Mouse (Mus musculus) hindbrain, embryonic 16.5 days (tissue): Measurements from ENCODE around the gene Mapk10. TPM values are rescaled to one million over a fixed set of nuclear protein-coding genes. Genes with fewer than 3 reads are reported as not detected.

ENCODE experiments used
- ATAC-seq: fragments of 200-750 bp; cut with Nextera tagmentation; 2 replicates; pipeline ENCODE4 v1.8.0; 2017; ENCODE audit warnings: moderate TSS enrichment, moderate library complexity
- H3K27ac ChIP-seq: fragments of 300-500 bp; sonication (generic); 2 replicates; pipeline ENCODE4 v1.5.1; 2014; ENCODE audit warnings: low read depth, mild to moderate bottlenecking, control low read depth, low read length, moderate library complexity
- H3K27me3 ChIP-seq: fragments of 300-500 bp; sonication (generic); replicated peaks from 2 replicates; pipeline ENCODE4 v1.6.1; 2014; ENCODE audit warnings: low read length; ENCODE audit not compliant: control insufficient read depth, insufficient read depth
- H3K36me3 ChIP-seq: fragments of 300-500 bp; sonication (generic); 2 replicates; pipeline ENCODE4 v1.6.1; 2014; ENCODE audit warnings: mild to moderate bottlenecking, low read length, moderate library complexity, mixed read lengths; ENCODE audit not compliant: control insufficient read depth, insufficient read depth
- H3K4me1 ChIP-seq: fragments of 300-500 bp; sonication (generic); 2 replicates; pipeline ENCODE4 v1.6.1; 2014; ENCODE audit warnings: low read depth, low read length; ENCODE audit not compliant: control insufficient read depth, insufficient read depth
- H3K4me2 ChIP-seq: fragments of 300-500 bp; sonication (generic); 2 replicates; pipeline ENCODE4 v1.6.1; 2014; ENCODE audit warnings: mild to moderate bottlenecking, low read length, control low read depth, moderate library complexity
- H3K4me3 ChIP-seq: fragments of 300-500 bp; sonication (generic); 2 replicates; pipeline ENCODE4 v1.5.1; 2014; ENCODE audit warnings: mild to moderate bottlenecking, low read length, control low read depth, moderate library complexity
- H3K9ac ChIP-seq: fragments of 300-500 bp; sonication (generic); 2 replicates; pipeline ENCODE4 v1.6.1; 2014; ENCODE audit warnings: low read depth, mild to moderate bottlenecking, control low read depth, low read length, moderate library complexity
- H3K9me3 ChIP-seq: fragments of 300-500 bp; sonication (generic); 2 replicates; pipeline ENCODE4 v1.6.1; 2014; ENCODE audit warnings: mild to moderate bottlenecking, low read length, moderate library complexity; ENCODE audit not compliant: control insufficient read depth
- WGBS: fragments of 180-500 bp; shearing (Covaris S2); extraction: QIAGEN DNeasy Blood & Tissue Kit; methylation state at CpG from one replicate; pipeline ENCODE4 v1.1.7; 2014; 5-methylcytosine and 5-hydroxymethylcytosine counted together
- polyA plus RNA-seq: library from polyadenylated mRNA; unstranded; fragments of >200 nt; fragmentation: Nextera tagmentation; extraction: Ambion mirVana; gene quantifications from 2 replicates; pipeline ENCODE4 v1.2.1, GENCODE M21; 2015

Gene Mapk10
- polyA plus RNA-seq, 1 experiment from 2014 or later: 92.4 TPM

- Histone ChIP-seq H3K4me3 (no peak overlapping the region), H3K4me1 (peaks cover 12% of the 10 kb centered on the region), H3K27ac (peak overlapping the region; percentile 57; the same call in 1 of the 2 replicates), H3K36me3 (no peaks in the 10 kb centered on the region), H3K27me3 (no peaks in the 10 kb centered on the region), H3K4me2 (peak overlapping the region; percentile 9), H3K9me3 (no peaks in the 10 kb centered on the region), H3K9ac (no peak overlapping the region)
- 20% methylated on average over 5 of the region's 5 CpGs for WGBS
- ATAC-seq: peak; percentile 79
Measured at GRCm38 (mm10) chr5:103177010-103177409, 34.1 kb downstream of the Mapk10 start.

- H3K27ac ChIP-seq: no peak overlapping the region
- H3K9me3 ChIP-seq: no peaks in the 10 kb centered on the region
- no peaks in the 10 kb centered on the region for H3K27me3 ChIP-seq
- no peak overlapping the region for H3K9ac ChIP-seq
- H3K36me3 ChIP-seq: no peaks in the 10 kb centered on the region
- no peak for ATAC-seq
- no peak overlapping the region for H3K4me3 ChIP-seq
- 81% methylated on average over 7 of the region's 7 CpGs for WGBS
- peaks cover 12% of the 10 kb centered on the region for H3K4me1 ChIP-seq
- H3K4me2 ChIP-seq: no peak overlapping the region
Measured at GRCm38 (mm10) chr5:103175989-103176388, 35.1 kb downstream of the Mapk10 start.

GRCm38 (mm10) chr5:103174607-103175006 lies 36.5 kb downstream of the Mapk10 start:
- Histone ChIP-seq H3K4me2 (no peak overlapping the region), H3K27me3 (no peaks in the 10 kb centered on the region), H3K9me3 (no peaks in the 10 kb centered on the region), H3K9ac (no peak overlapping the region), H3K27ac (no peak overlapping the region), H3K4me1 (peaks cover 12% of the 10 kb centered on the region), H3K36me3 (no peaks in the 10 kb centered on the region), H3K4me3 (no peak overlapping the region)
- WGBS: 43% methylated on average over 7 of the region's 7 CpGs
- no peak for ATAC-seq

- no peak for ATAC-seq
- Histone ChIP-seq H3K36me3 (no peaks in the 10 kb centered on the region), H3K27me3 (no peaks in the 10 kb centered on the region), H3K4me3 (no peak overlapping the region), H3K27ac (no peak overlapping the region), H3K4me2 (no peak overlapping the region), H3K4me1 (peaks cover 6% of the 10 kb centered on the region), H3K9me3 (no peaks in the 10 kb centered on the region), H3K9ac (no peak overlapping the region)
- WGBS: 85% methylated on average over 3 of the region's 3 CpGs
Measured at GRCm38 (mm10) chr5:103171207-103171606, 39.9 kb downstream of the Mapk10 start.

- H3K27ac ChIP-seq: no peak overlapping the region
- ATAC-seq: no peak
Measured at GRCm38 (mm10) chr5:103167371-103167770, 43.8 kb downstream of the Mapk10 start.

GRCm38 (mm10) chr5:103166755-103167154 lies 44.4 kb downstream of the Mapk10 start:
- Histone ChIP-seq H3K27ac (no peak overlapping the region), H3K4me1 (peaks cover 7% of the 10 kb centered on the region), H3K4me3 (no peak overlapping the region), H3K9me3 (no peaks in the 10 kb centered on the region), H3K36me3 (no peaks in the 10 kb centered on the region), H3K4me2 (no peak overlapping the region), H3K27me3 (no peaks in the 10 kb centered on the region), H3K9ac (no peak overlapping the region)
- WGBS: 81% methylated on average over 2 of the region's 2 CpGs
- ATAC-seq: no peak

More at GRCm38 (mm10) chr5:103167371-103167770, 43.8 kb downstream of the Mapk10 start:
- Histone ChIP-seq H3K4me1 (peaks cover under 1% of the 10 kb centered on the region; the same call in 1 of the 2 replicates), H3K4me2 (no peak overlapping the region), H3K36me3 (no peaks in the 10 kb centered on the region), H3K4me3 (no peak overlapping the region), H3K27me3 (no peaks in the 10 kb centered on the region), H3K9ac (no peak overlapping the region), H3K9me3 (no peaks in the 10 kb centered on the region)
- WGBS: 54% methylated on average over 5 of the region's 5 CpGs

- no peak for ATAC-seq
- no peak overlapping the region for H3K4me2 ChIP-seq
- peaks cover 23% of the 10 kb centered on the region for H3K4me1 ChIP-seq
- H3K4me3 ChIP-seq: no peak overlapping the region
- no peaks in the 10 kb centered on the region for H3K27me3 ChIP-seq
- H3K27ac ChIP-seq: no peak overlapping the region
- no peaks in the 10 kb centered on the region for H3K36me3 ChIP-seq
- no peak overlapping the region for H3K9ac ChIP-seq
- H3K9me3 ChIP-seq: no peaks in the 10 kb centered on the region
- WGBS: 96% methylated on average over 3 of the region's 3 CpGs
Measured at GRCm38 (mm10) chr5:103164022-103164421, 47.1 kb downstream of the Mapk10 start.

- no peaks in the 10 kb centered on the region for H3K9me3 ChIP-seq
- H3K36me3 ChIP-seq: no peaks in the 10 kb centered on the region
- H3K4me2 ChIP-seq: peak overlapping the region; percentile 30
- H3K4me1 ChIP-seq: peaks cover 23% of the 10 kb centered on the region
- no peaks in the 10 kb centered on the region for H3K27me3 ChIP-seq
- H3K4me3 ChIP-seq: no peak overlapping the region
- peak overlapping the region; percentile 77 for H3K27ac ChIP-seq
- 15% methylated on average over 3 of the region's 3 CpGs for WGBS
- peak; percentile 48; the same call in 1 of the 2 replicates for ATAC-seq
- no peak overlapping the region for H3K9ac ChIP-seq
Measured at GRCm38 (mm10) chr5:103161574-103161973, 49.6 kb downstream of the Mapk10 start.

- WGBS: 8% methylated on average over 1 of the region's 1 CpGs
- no peaks in the 10 kb centered on the region for H3K9me3 ChIP-seq
- no peak overlapping the region for H3K9ac ChIP-seq
- H3K4me2 ChIP-seq: peak overlapping the region; percentile 30
- peak overlapping the region; percentile 77 for H3K27ac ChIP-seq
- peaks cover 23% of the 10 kb centered on the region for H3K4me1 ChIP-seq
- no peaks in the 10 kb centered on the region for H3K36me3 ChIP-seq
- no peak overlapping the region for H3K4me3 ChIP-seq
- no peaks in the 10 kb centered on the region for H3K27me3 ChIP-seq
- ATAC-seq: peak; percentile 94
Measured at GRCm38 (mm10) chr5:103161196-103161540, 50.0 kb downstream of the Mapk10 start.
